Mouse (Mus musculus) hindbrain, embryonic 13.5 days (tissue): ENCODE data around the gene Angptl4. TPM values are rescaled to one million over a fixed set of nuclear protein-coding genes. Genes with fewer than 3 reads are reported as not detected.
A peak's percentile ranks its signal among the peaks of the same experiment; 100 is the strongest.
"Not testable (repeated sequence)": the region's sequence is repeated elsewhere in the genome, so short reads cannot be mapped to it uniquely, and the experiment has no call there.

ENCODE experiments used
- ATAC-seq: fragments of 200-750 bp; cut with Nextera tagmentation; 2 replicates; pipeline ENCODE4 v1.8.0; 2017; ENCODE audit warnings: moderate TSS enrichment; ENCODE audit not compliant: low FRiP score
- H3K27ac ChIP-seq: fragments of 300-500 bp; sonication (generic); 2 replicates; pipeline ENCODE4 v1.5.1; 2015; ENCODE audit warnings: inconsistent platforms, mild to moderate bottlenecking, moderate library complexity
- H3K27me3 ChIP-seq: fragments of 300-500 bp; sonication (generic); 2 replicates; pipeline ENCODE4 v1.6.1; 2015; ENCODE audit warnings: mild to moderate bottlenecking, inconsistent platforms
- H3K36me3 ChIP-seq: fragments of 300-500 bp; sonication (generic); 2 replicates; pipeline ENCODE4 v1.6.1; 2015; ENCODE audit warnings: mild to moderate bottlenecking, inconsistent platforms
- H3K4me1 ChIP-seq: fragments of 300-500 bp; sonication (generic); replicated peaks from 2 replicates; pipeline ENCODE4 v1.6.1; 2015; ENCODE audit warnings: inconsistent platforms
- H3K4me2 ChIP-seq: fragments of 300-500 bp; sonication (generic); 2 replicates; pipeline ENCODE4 v1.6.1; 2015; ENCODE audit warnings: inconsistent platforms, mild to moderate bottlenecking, moderate library complexity
- H3K4me3 ChIP-seq: fragments of 300-500 bp; sonication (generic); 2 replicates; pipeline ENCODE4 v1.5.1; 2015; ENCODE audit warnings: mild to moderate bottlenecking, inconsistent platforms
- H3K9ac ChIP-seq: fragments of 300-500 bp; sonication (generic); 2 replicates; pipeline ENCODE4 v1.6.1; 2015; ENCODE audit warnings: mild to moderate bottlenecking, inconsistent platforms
- H3K9me3 ChIP-seq: fragments of 300-500 bp; sonication (generic); 2 replicates; pipeline ENCODE4 v1.6.1; 2016; ENCODE audit warnings: inconsistent platforms
- WGBS: fragments of 180-500 bp; shearing (Covaris S2); methylation state at CpG from one replicate; pipeline ENCODE4 v1.1.7; 2015; 5-methylcytosine and 5-hydroxymethylcytosine counted together
- polyA plus RNA-seq: library from polyadenylated mRNA; unstranded; fragments of >200 nt; fragmentation: Nextera tagmentation; extraction: Ambion mirVana; gene quantifications from 2 replicates; pipeline ENCODE4 v1.2.1, GENCODE M21; 2015

The Angptl4 gene
- polyA plus RNA-seq: 23.5 and 24.7 TPM in 2 replicates

DNA sequence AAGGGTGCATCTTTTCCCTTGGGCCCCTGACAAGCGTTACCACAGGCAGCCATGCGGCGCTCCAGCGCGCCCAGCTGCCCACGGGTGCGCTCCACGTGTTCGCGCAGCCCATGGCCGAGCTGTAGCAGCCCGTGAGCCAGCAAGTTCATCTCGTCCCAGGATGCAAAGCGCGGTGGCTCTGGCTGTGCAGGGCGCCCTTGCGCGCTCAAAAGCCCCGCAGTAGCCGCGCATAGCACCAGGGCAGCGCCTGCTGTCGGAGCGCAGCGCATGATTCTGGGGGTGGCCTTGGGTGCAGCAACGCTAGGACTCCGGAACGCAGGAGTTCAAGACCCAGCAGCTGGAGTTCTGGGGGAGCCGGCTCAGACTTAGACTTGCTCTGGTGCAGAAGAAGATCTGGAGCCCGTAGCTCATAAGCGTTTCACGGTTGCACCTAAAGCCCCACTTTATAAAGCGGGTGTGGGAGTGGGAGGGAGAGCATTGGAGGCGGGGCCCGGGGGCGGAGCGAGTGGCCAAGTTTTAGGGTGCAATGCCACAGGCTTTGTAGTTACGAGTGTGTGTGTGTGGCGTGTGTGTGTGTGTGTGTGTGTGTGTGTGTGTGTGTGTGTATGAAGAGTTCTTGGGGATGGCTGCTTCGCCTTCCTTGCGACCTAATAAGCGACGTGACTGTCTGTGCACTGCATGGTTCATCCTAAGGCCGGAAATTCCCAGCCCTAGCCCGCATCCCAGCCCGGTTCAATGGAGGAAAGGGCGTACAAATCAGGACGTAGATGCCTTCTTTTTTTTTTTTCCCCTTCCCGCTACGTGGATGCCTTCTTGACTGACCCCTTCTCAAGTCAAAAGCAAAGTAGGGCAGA, at the start of gene Angptl4:
TSS of gene Angptl4 (minus strand) at position 707 of the 854 bp plus-strand sequence.
- WGBS: 3% methylated on average over 50 of the region's 50 CpGs
- peak; percentile 77 for ATAC-seq
- Histone ChIP-seq H3K9me3 (no peaks in the 10 kb centered on the region), H3K4me3 (peak within 1 kb of the TSS; percentile 47), H3K4me1 (peaks cover 42% of the 10 kb centered on the region), H3K4me2 (peak within 1 kb of the TSS; percentile 88), H3K27me3 (peaks cover 16% of the 10 kb centered on the region), H3K9ac (peak within 1 kb of the TSS; percentile 72), H3K36me3 (no peaks in the 10 kb centered on the region; the same call in 1 of the 2 replicates), H3K27ac (peak within 1 kb of the TSS; percentile 71)

GRCm38 (mm10) chr17:33829561-33829960, 47.9 kb upstream of the Angptl4 start:
- Histone ChIP-seq H3K9ac (no peak overlapping the region), H3K36me3 (peaks cover 56% of the 10 kb centered on the region), H3K27me3 (no peaks in the 10 kb centered on the region), H3K4me3 (no peak overlapping the region), H3K9me3 (no peaks in the 10 kb centered on the region), H3K4me1 (peaks cover 27% of the 10 kb centered on the region), H3K4me2 (no peak overlapping the region), H3K27ac (no peak overlapping the region)
- ATAC-seq: no peak
- 93% methylated on average over 10 of the region's 10 CpGs for WGBS

GRCm38 (mm10) chr17:33828892-33829291, 47.3 kb upstream of the Angptl4 start:
- H3K4me2 ChIP-seq: no peak overlapping the region
- H3K4me1 ChIP-seq: peaks cover 27% of the 10 kb centered on the region
- H3K9ac ChIP-seq: no peak overlapping the region
- no peak for ATAC-seq
- H3K9me3 ChIP-seq: no peaks in the 10 kb centered on the region
- H3K4me3 ChIP-seq: no peak overlapping the region
- no peaks in the 10 kb centered on the region for H3K27me3 ChIP-seq
- peaks cover 49% of the 10 kb centered on the region for H3K36me3 ChIP-seq
- H3K27ac ChIP-seq: no peak overlapping the region
- 71% methylated on average over 2 of the region's 2 CpGs for WGBS

DNA sequence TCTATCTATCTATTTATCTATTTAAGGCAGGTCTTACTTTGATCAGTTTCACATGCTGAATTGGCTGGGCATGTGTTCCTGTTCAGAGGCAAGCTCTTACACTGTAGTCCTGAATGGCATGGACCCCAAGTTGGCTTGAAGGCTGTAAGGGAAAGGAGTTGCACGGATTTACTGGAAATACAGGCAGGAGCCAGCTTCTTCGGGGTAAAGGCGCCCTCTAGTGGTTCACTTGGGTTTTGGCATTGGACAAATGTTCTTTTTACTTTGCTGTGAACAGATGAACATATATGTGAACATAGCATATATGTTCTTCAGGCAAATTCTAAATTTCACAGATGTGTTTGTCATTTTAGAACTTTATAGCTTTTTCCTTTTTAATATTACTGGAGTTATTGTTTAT, 45.2 kb upstream of the Angptl4 start:
- Histone ChIP-seq H3K27ac (no peak overlapping the region), H3K9ac (no peak overlapping the region), H3K9me3 (no peaks in the 10 kb centered on the region), H3K4me2 (no peak overlapping the region), H3K4me3 (no peak overlapping the region), H3K4me1 (peaks cover 47% of the 10 kb centered on the region), H3K36me3 (peaks cover 39% of the 10 kb centered on the region), H3K27me3 (no peaks in the 10 kb centered on the region)
- ATAC-seq: no peak
- WGBS: 0% methylated on average over 3 of the region's 3 CpGs

GRCm38 (mm10) chr17:33825462-33825861, 43.8 kb upstream of the Angptl4 start:
- H3K9ac ChIP-seq: peak overlapping the region; percentile 85
- peak overlapping the region; percentile 78 for H3K4me2 ChIP-seq
- H3K9me3 ChIP-seq: no peaks in the 10 kb centered on the region
- peaks cover 51% of the 10 kb centered on the region for H3K4me1 ChIP-seq
- peaks cover 41% of the 10 kb centered on the region for H3K36me3 ChIP-seq
- no peak for ATAC-seq
- H3K4me3 ChIP-seq: peak overlapping the region; percentile 76
- H3K27me3 ChIP-seq: no peaks in the 10 kb centered on the region
- H3K27ac ChIP-seq: no peak overlapping the region
- 88% methylated on average over 8 of the region's 8 CpGs for WGBS

DNA sequence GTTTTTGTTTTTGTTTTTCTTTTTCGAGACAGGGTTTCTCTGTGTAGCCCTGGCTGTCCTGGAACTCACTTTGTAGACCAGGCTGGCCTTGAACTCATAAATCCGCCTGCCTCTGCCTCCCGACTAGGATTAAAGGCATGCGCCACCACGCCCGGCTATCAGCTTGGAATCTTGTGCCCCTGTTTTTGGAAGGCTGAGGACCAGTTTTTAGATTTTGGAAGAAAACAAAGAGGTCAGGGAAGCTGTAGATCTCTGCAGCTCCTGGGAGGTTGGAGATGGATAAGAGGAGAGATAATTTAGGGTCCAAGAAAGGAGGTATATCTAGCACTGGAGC, 43.3 kb upstream of the Angptl4 start:
- peak overlapping the region; percentile 76 for H3K4me3 ChIP-seq
- WGBS: 8% methylated on average over 6 of the region's 6 CpGs
- H3K36me3 ChIP-seq: peaks cover 40% of the 10 kb centered on the region
- H3K9ac ChIP-seq: peak overlapping the region; percentile 85
- H3K27ac ChIP-seq: peak overlapping the region; percentile 89
- not testable (repeated sequence) for H3K9me3 ChIP-seq, ATAC-seq, H3K27me3 ChIP-seq
- peak overlapping the region; percentile 78 for H3K4me2 ChIP-seq
- peaks cover 51% of the 10 kb centered on the region for H3K4me1 ChIP-seq

DNA sequence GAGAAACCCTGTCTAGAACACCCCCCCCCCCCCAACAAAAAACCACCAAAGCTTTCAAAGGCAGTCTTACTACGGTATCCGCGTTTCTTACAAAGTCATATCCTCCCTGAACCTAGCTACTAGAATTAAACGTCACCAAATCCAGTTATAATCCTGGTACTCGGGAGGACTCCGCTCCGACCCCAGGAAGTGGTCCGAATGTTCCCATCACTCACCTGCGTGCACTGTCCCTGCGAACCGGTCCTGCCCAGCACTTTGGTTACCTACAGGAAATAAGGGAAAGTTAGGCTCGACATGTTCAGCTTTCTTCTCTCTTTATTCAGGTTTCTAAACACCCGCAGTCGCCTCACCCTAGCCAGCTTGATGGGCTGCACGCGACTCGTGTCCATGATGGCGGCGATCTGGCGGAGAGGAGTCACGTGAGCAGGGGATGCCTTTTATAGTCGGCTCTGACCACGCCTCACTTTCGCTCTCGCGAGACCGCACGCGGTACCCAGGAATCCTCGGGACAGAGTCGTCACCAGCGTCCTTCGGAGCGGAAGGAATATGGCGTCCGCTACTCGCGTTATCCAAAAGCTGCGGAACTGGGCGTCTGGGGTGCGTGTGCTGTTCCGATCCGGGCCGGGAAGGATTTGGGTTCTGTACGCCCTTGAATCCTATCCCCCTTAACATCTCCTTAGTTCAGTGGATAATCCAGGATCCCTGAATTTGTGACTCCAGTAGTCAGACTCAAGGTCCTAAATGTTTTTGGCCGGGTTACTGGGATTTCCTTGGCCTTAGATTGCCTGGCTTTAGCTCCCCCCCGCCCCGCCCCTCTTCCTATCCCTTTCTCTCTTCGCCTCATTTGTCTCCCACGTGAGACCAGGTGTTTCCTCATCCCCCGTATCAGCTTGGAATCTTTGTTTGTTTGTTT, 42.7 kb upstream of the Angptl4 start, which contains the start of the genes Rps28 and Ndufa7:
TSS of gene Rps28 (minus strand) at position 479 of the 913 bp plus-strand sequence.
TSS of gene Ndufa7 (plus strand) at position 489 of the 913 bp plus-strand sequence.
- WGBS: under 1% methylated on average over 51 of the region's 51 CpGs
- Histone ChIP-seq H3K9me3 (no peaks in the 10 kb centered on the region), H3K27ac (peak within 1 kb of the TSS; percentile 89), H3K36me3 (peaks cover 40% of the 10 kb centered on the region), H3K4me3 (peak within 1 kb of the TSS; percentile 76), H3K27me3 (no peaks in the 10 kb centered on the region), H3K4me2 (peak within 1 kb of the TSS; percentile 97), H3K4me1 (peaks cover 51% of the 10 kb centered on the region), H3K9ac (peak within 1 kb of the TSS; percentile 85)
- ATAC-seq: peak; percentile 93

GRCm38 (mm10) chr17:33823171-33823570, 41.5 kb upstream of the Angptl4 start:
- H3K4me1 ChIP-seq: peaks cover 57% of the 10 kb centered on the region
- H3K9me3 ChIP-seq, H3K27me3 ChIP-seq, ATAC-seq: not testable (repeated sequence)
- H3K36me3 ChIP-seq: peaks cover 43% of the 10 kb centered on the region
- peak overlapping the region; percentile 85 for H3K9ac ChIP-seq
- 0 out of 2 replicates have a peak overlapping the region, but pooled peaks have one; percentile 8 for H3K27ac ChIP-seq
- WGBS: 87% methylated on average over 8 of the region's 8 CpGs
- H3K4me3 ChIP-seq: peak overlapping the region; percentile 76
- H3K4me2 ChIP-seq: peak overlapping the region; percentile 97

DNA sequence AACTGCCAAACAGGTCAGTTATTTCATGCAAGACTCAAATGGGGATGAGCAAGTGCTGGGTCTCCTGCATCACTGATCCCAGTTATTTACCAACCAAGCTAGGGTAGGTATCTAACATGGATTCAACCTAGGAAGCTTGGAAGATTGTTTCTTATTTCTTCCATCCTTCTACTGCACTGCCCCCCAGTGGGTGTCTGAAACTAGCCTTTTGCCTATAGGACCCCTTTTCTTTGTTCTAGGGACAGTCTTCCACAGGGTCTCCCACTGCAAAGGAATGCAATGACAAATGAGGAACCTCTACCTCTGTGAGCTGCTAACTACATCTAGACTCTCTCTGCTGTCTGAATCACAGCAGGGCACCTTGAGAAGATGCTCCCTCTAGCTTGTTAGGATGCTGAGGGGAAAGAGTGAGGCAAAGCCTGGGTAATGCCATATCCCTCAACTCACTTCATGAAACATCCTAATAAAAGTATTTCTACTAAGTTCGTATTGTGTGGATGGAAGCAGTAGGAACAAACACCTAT, 40.9 kb upstream of the Angptl4 start:
- 92% methylated on average over 1 of the region's 1 CpGs for WGBS
- peaks cover 57% of the 10 kb centered on the region for H3K4me1 ChIP-seq
- no peak for ATAC-seq
- peak overlapping the region; percentile 76; the same call in 1 of the 2 replicates for H3K4me3 ChIP-seq
- H3K9me3 ChIP-seq: no peaks in the 10 kb centered on the region
- peak overlapping the region; percentile 85; the same call in 1 of the 2 replicates for H3K9ac ChIP-seq
- H3K27ac ChIP-seq: no peak overlapping the region
- H3K27me3 ChIP-seq: no peaks in the 10 kb centered on the region
- peak overlapping the region; percentile 97 for H3K4me2 ChIP-seq
- H3K36me3 ChIP-seq: peaks cover 43% of the 10 kb centered on the region

- Histone ChIP-seq H3K36me3 (peaks cover 43% of the 10 kb centered on the region), H3K27ac (peak overlapping the region; percentile 90), H3K4me3 (peak overlapping the region; percentile 52), H3K9ac (peak overlapping the region; percentile 81), H3K9me3 (no peaks in the 10 kb centered on the region), H3K4me1 (peaks cover 34% of the 10 kb centered on the region), H3K27me3 (no peaks in the 10 kb centered on the region; the same call in 1 of the 2 replicates), H3K4me2 (peak overlapping the region; percentile 77)
- 15% methylated on average over 33 of the region's 33 CpGs for WGBS
- no peak for ATAC-seq
Measured at GRCm38 (mm10) chr17:33817969-33818643, 36.5 kb upstream of the Angptl4 start.

DNA sequence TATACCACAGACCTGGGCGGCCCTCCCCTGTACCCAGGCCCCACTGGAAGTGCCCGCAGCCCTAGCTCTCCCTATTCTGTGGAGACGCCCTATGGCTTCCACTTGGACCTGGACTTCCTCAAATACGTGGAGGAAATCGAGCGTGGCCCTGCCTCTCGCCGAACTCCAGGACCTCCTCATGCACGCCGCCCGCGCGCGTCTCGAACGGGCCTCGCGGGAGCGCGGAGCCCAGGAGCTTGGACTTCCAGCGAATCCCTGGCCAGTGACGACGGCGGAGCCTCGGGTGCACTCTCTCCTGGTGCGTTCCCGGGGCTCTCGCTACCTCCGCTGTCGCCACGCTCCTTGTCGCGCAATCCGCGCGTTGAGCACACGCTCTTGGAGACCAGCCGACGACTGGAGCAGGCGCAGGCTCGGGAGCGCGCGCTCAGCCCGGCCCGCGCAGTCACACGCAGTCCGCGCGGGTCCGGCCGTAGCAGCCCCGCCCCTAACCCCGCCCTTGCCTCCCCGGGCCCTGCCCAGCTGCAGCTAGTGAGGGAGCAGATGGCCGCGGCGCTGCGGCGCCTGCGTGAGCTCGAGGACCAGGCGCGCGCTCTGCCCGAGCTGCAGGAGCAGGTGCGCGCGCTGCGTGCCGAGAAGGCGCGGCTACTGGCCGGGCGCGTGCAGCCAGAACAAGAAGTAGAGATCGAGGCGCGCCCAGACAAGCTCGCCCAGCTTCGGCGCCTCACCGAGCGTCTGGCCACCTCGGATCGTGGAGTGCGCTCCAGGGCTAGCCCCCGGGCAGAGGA, 35.7 kb upstream of the Angptl4 start:
- Histone ChIP-seq H3K36me3 (peaks cover 38% of the 10 kb centered on the region), H3K9ac (peak overlapping the region; percentile 81), H3K9me3 (no peaks in the 10 kb centered on the region), H3K27ac (peak overlapping the region; percentile 90), H3K4me1 (peaks cover 27% of the 10 kb centered on the region), H3K27me3 (peaks cover 3% of the 10 kb centered on the region; the same call in 1 of the 2 replicates), H3K4me3 (peak overlapping the region; percentile 52), H3K4me2 (peak overlapping the region; percentile 77)
- ATAC-seq: peak; percentile 95
- under 1% methylated on average over 89 of the region's 89 CpGs for WGBS
